Mouse (Mus musculus) liver, adult 2 months (tissue): ENCODE measurements around the gene Kdm4d. TPM values are rescaled to one million over a fixed set of nuclear protein-coding genes. Genes with fewer than 3 reads are reported as not detected.
"Not testable (repeated sequence)": the region's sequence is repeated elsewhere in the genome, so short reads cannot be mapped to it uniquely, and the experiment has no call there.

ENCODE experiments used
- DNase-seq: peaks from one replicate; pipeline ENCODE4 v3.0.0-alpha.2; 2011; ENCODE audit warnings: low read depth, low spot score; ENCODE audit errors: extremely low read depth
- H3K27ac ChIP-seq: fragments of 200-500 bp; replicated peaks from 2 replicates; pipeline ENCODE4 v1.5.1; 2012; ENCODE audit warnings: low read depth, mild to moderate bottlenecking, control low read depth, inconsistent platforms, low read length; ENCODE audit not compliant: insufficient read depth
- H3K27me3 ChIP-seq: fragments of 200-500 bp; 2 replicates; pipeline ENCODE4 v1.6.1; 2012; ENCODE audit warnings: mild to moderate bottlenecking, moderate library complexity, low read length, inconsistent platforms; ENCODE audit not compliant: control insufficient read depth, insufficient read depth
- H3K36me3 ChIP-seq: fragments of 200-500 bp; 2 replicates; pipeline ENCODE4 v1.6.1; 2012; ENCODE audit warnings: low read length, inconsistent platforms; ENCODE audit not compliant: control insufficient read depth, insufficient read depth
- H3K4me1 ChIP-seq: fragments of 200-500 bp; 2 replicates; pipeline ENCODE4 v1.6.1; 2011; ENCODE audit warnings: low read length; ENCODE audit not compliant: control insufficient read depth, insufficient read depth
- H3K4me3 ChIP-seq: fragments of 200-500 bp; 2 replicates; pipeline ENCODE4 v1.5.1; 2011; ENCODE audit warnings: low read depth, mild to moderate bottlenecking, control low read depth, low read length, moderate library complexity; ENCODE audit not compliant: insufficient read depth
- H3K79me2 ChIP-seq: fragments of 200-500 bp; 2 replicates; pipeline ENCODE4 v1.6.1; 2012; ENCODE audit warnings: inconsistent platforms, mild to moderate bottlenecking, low read length, moderate library complexity; ENCODE audit not compliant: control insufficient read depth, insufficient read depth
- H3K9ac ChIP-seq: fragments of 200-500 bp; 2 replicates; pipeline ENCODE4 v1.6.1; 2012; ENCODE audit warnings: low read depth, mild to moderate bottlenecking, control low read depth, inconsistent platforms, low read length
- CTCF ChIP-seq: fragments of 200-500 bp; IDR thresholded peaks from 2 replicates; pipeline ENCODE4 v1.5.1; 2011; ENCODE audit warnings: low read depth, low read length, control low read depth
- POLR2A ChIP-seq: fragments of 200-500 bp; IDR thresholded peaks from 2 replicates; pipeline ENCODE4 v1.6.1; 2011; ENCODE audit warnings: low read length, control low read depth; ENCODE audit not compliant: insufficient read depth; ENCODE audit errors: extremely low read depth
- WGBS: fragments of 180-500 bp; shearing (Covaris S2); methylation state at CpG from one replicate; pipeline ENCODE4 v1.1.7; 2018; 5-methylcytosine and 5-hydroxymethylcytosine counted together
- polyA plus RNA-seq: library from polyadenylated mRNA; depleted of rRNA; stranded (reverse); fragments of >200 nt; gene quantifications from 2 replicates; pipeline ENCODE4 v1.2.3, GENCODE M21; 2012
- total RNA-seq: library from RNA; depleted of rRNA; stranded (reverse); fragments of >200 nt; gene quantifications from 2 replicates; pipeline ENCODE4 v1.2.3, GENCODE M21; 2014

The Kdm4d gene
- total and polyA plus RNA-seq, 2 experiments: not detected

- H3K79me2 ChIP-seq: no peaks in the 10 kb centered on the region
- no peak for TF ChIP-seq CTCF
- no peak for TF ChIP-seq POLR2A
- H3K27me3 ChIP-seq: no peaks in the 10 kb centered on the region
- no peak overlapping the region for H3K27ac ChIP-seq
- no peaks in the 10 kb centered on the region for H3K4me1 ChIP-seq
- 89% methylated on average over 3 of the region's 3 CpGs for WGBS
- peaks cover 3% of the 10 kb centered on the region; the same call in 1 of the 2 replicates for H3K36me3 ChIP-seq
- DNase-seq: no peak
- no peak overlapping the region for H3K4me3 ChIP-seq
- no peak overlapping the region for H3K9ac ChIP-seq
Observed at GRCm38 (mm10) chr9:14518105-14518504, 17.8 kb upstream of the Kdm4d start.

- DNase-seq: no peak
- Histone ChIP-seq H3K27me3 (no peaks in the 10 kb centered on the region), H3K36me3 (peaks cover 6% of the 10 kb centered on the region), H3K79me2 (no peaks in the 10 kb centered on the region), H3K4me3 (no peak overlapping the region), H3K27ac (no peak overlapping the region), H3K4me1 (no peaks in the 10 kb centered on the region), H3K9ac (no peak overlapping the region)
- WGBS: 76% methylated on average over 1 of the region's 1 CpGs
- TF ChIP-seq POLR2A (no peak), CTCF (no peak)
Observed at GRCm38 (mm10) chr9:14517296-14517695, 17.0 kb upstream of the Kdm4d start.

GRCm38 (mm10) chr9:14512633-14513445 is 12.6 kb upstream of the Kdm4d start:
- no peak overlapping the region for H3K27ac ChIP-seq
- peaks cover 34% of the 10 kb centered on the region for H3K36me3 ChIP-seq
- no peaks in the 10 kb centered on the region for H3K79me2 ChIP-seq
- H3K9ac ChIP-seq: no peak overlapping the region
- H3K27me3 ChIP-seq: no peaks in the 10 kb centered on the region
- no peak overlapping the region for H3K4me3 ChIP-seq
- 80% methylated on average over 9 of the region's 9 CpGs for WGBS
- no peak for TF ChIP-seq POLR2A
- TF ChIP-seq CTCF: peak; percentile 39
- no peak for DNase-seq
- no peaks in the 10 kb centered on the region for H3K4me1 ChIP-seq

GRCm38 (mm10) chr9:14500916-14501424 is 688 bp upstream of the Kdm4d start:
- 3% methylated on average over 10 of the region's 10 CpGs for WGBS

GRCm38 (mm10) chr9:14498896-14499705 is 1.2 kb downstream of the Kdm4d start:
- peaks cover 5% of the 10 kb centered on the region for H3K79me2 ChIP-seq
- TF ChIP-seq CTCF (no peak), POLR2A (no peak)
- no peak overlapping the region for H3K4me3 ChIP-seq
- peaks cover 1% of the 10 kb centered on the region; the same call in 1 of the 2 replicates for H3K4me1 ChIP-seq
- peaks cover 15% of the 10 kb centered on the region for H3K36me3 ChIP-seq
- 80% methylated on average over 4 of the region's 4 CpGs for WGBS
- H3K27ac ChIP-seq: no peak overlapping the region
- no peak overlapping the region for H3K9ac ChIP-seq
- no peak for DNase-seq
- no peaks in the 10 kb centered on the region for H3K27me3 ChIP-seq

More at GRCm38 (mm10) chr9:14500916-14501424, 688 bp upstream of the Kdm4d start:
- H3K36me3 ChIP-seq: peaks cover 33% of the 10 kb centered on the region
- peak overlapping the region; percentile 99 for H3K4me3 ChIP-seq
- DNase-seq: no peak
- peak overlapping the region; percentile 98 for H3K9ac ChIP-seq
- TF ChIP-seq POLR2A (no peak), CTCF (no peak)
- peaks cover 5% of the 10 kb centered on the region for H3K79me2 ChIP-seq
- H3K4me1 ChIP-seq: peaks cover 1% of the 10 kb centered on the region; the same call in 1 of the 2 replicates
- no peaks in the 10 kb centered on the region for H3K27me3 ChIP-seq
- H3K27ac ChIP-seq: peak overlapping the region; percentile 68

- DNase-seq, H3K4me1 ChIP-seq, H3K27ac ChIP-seq, H3K9ac ChIP-seq, H3K79me2 ChIP-seq, H3K27me3 ChIP-seq, H3K4me3 ChIP-seq, H3K36me3 ChIP-seq: not testable (repeated sequence)
- WGBS: 79% methylated on average over 12 of the region's 12 CpGs
- 0 out of 2 replicates have a peak, but pooled peaks have one; percentile 5 for TF ChIP-seq CTCF
Observed at GRCm38 (mm10) chr9:14463668-14464067, 36.6 kb downstream of the Kdm4d start.

GRCm38 (mm10) chr9:14462536-14462935 is 37.7 kb downstream of the Kdm4d start:
- H3K36me3 ChIP-seq, H3K9ac ChIP-seq, H3K4me3 ChIP-seq, H3K27me3 ChIP-seq, H3K27ac ChIP-seq, DNase-seq, H3K4me1 ChIP-seq, H3K79me2 ChIP-seq: not testable (repeated sequence)
- 89% methylated on average over 1 of the region's 1 CpGs for WGBS
